Mouse (Mus musculus) neural tube, embryonic 14.5 days (tissue): ENCODE data around the gene Tekt4. TPM values are rescaled to one million over a fixed set of nuclear protein-coding genes. Genes with fewer than 3 reads are reported as not detected.

Source experiments
- ATAC-seq: fragments of 200-750 bp; cut with Nextera tagmentation; 2 replicates; pipeline ENCODE4 v1.8.0; 2017; ENCODE audit warnings: low read depth, mild to moderate bottlenecking, moderate TSS enrichment, moderate library complexity
- H3K27ac ChIP-seq: fragments of 300-500 bp; sonication (generic); 2 replicates; pipeline ENCODE4 v1.5.1; 2014; ENCODE audit warnings: low read depth, mild to moderate bottlenecking, control low read depth, low read length, moderate library complexity, mixed read lengths
- H3K27me3 ChIP-seq: fragments of 300-500 bp; sonication (generic); 2 replicates; pipeline ENCODE4 v1.6.1; 2014; ENCODE audit warnings: low read length; ENCODE audit not compliant: control insufficient read depth, insufficient read depth
- H3K36me3 ChIP-seq: fragments of 300-500 bp; sonication (generic); 2 replicates; pipeline ENCODE4 v1.6.1; 2014; ENCODE audit warnings: low read length, mixed read lengths; ENCODE audit not compliant: control insufficient read depth, insufficient read depth
- H3K4me1 ChIP-seq: fragments of 300-500 bp; sonication (generic); 2 replicates; pipeline ENCODE4 v1.6.1; 2014; ENCODE audit warnings: low read length; ENCODE audit not compliant: control insufficient read depth, insufficient read depth
- H3K4me2 ChIP-seq: fragments of 300-500 bp; sonication (generic); 2 replicates; pipeline ENCODE4 v1.6.1; 2014; ENCODE audit warnings: mild to moderate bottlenecking, low read depth, low read length, control low read depth
- H3K4me3 ChIP-seq: fragments of 300-500 bp; sonication (generic); 2 replicates; pipeline ENCODE4 v1.5.1; 2014; ENCODE audit warnings: low read depth, low read length, control low read depth, mixed read lengths
- H3K9ac ChIP-seq: fragments of 300-500 bp; sonication (generic); replicated peaks from 2 replicates; pipeline ENCODE4 v1.6.1; 2014; ENCODE audit warnings: low read depth, mild to moderate bottlenecking, control low read depth, low read length, mixed read lengths
- H3K9me3 ChIP-seq: fragments of 300-500 bp; sonication (generic); 2 replicates; pipeline ENCODE4 v1.6.1; 2016; ENCODE audit warnings: low read length; ENCODE audit not compliant: control insufficient read depth
- WGBS: fragments of 180-500 bp; shearing (Covaris S2); extraction: QIAGEN DNeasy Blood & Tissue Kit; methylation state at CpG from one replicate; pipeline ENCODE4 v1.1.7; 2014; 5-methylcytosine and 5-hydroxymethylcytosine counted together
- polyA plus RNA-seq: library from polyadenylated mRNA; unstranded; fragments of >200 nt; fragmentation: Nextera tagmentation; extraction: Ambion mirVana; gene quantifications from 2 replicates; pipeline ENCODE4 v1.2.1, GENCODE M21; 2014

Gene Tekt4
- polyA plus RNA-seq, 1 experiment from 2014 or later, result 0.83 TPM

DNA sequence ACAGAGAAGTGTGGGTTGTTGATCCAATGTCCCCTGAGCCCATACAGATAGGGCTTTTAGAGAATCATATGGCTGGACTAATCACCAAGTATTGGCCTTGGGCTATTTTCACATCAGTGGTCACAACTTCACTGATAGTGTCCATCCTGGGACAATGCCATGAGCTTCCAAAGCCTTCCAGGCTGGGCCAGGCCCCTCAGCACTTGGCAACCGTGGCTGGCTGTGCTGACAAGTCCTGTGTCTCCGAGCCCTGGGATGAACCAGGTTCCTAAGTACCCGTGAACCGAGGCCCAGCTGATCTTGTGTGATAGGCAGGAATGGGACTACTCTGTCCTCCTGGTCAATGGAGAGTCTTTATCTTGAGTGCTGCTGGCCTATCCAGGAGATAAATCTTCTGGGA is 9.7 kb downstream of the Tekt4 start:
- H3K27me3 ChIP-seq, result no peaks in the 10 kb centered on the region
- H3K36me3 ChIP-seq, result no peaks in the 10 kb centered on the region
- H3K9ac ChIP-seq, result no peak overlapping the region
- H3K9me3 ChIP-seq, result no peaks in the 10 kb centered on the region
- H3K4me1 ChIP-seq, result peaks cover 7% of the 10 kb centered on the region; the same call in 1 of the 2 replicates
- 87% methylated on average over 4 of the region's 4 CpGs for WGBS
- no peak overlapping the region for H3K4me3 ChIP-seq
- ATAC-seq, result no peak
- no peak overlapping the region for H3K27ac ChIP-seq
- H3K4me2 ChIP-seq, result no peak overlapping the region

- 83% methylated on average over 2 of the region's 2 CpGs for WGBS
- no peaks in the 10 kb centered on the region for H3K36me3 ChIP-seq
- no peaks in the 10 kb centered on the region for H3K9me3 ChIP-seq
- no peak overlapping the region for H3K27ac ChIP-seq
- H3K9ac ChIP-seq, result no peak overlapping the region
- ATAC-seq, result no peak
- no peak overlapping the region for H3K4me2 ChIP-seq
- H3K4me3 ChIP-seq, result no peak overlapping the region
- peaks cover 7% of the 10 kb centered on the region; the same call in 1 of the 2 replicates for H3K4me1 ChIP-seq
- no peaks in the 10 kb centered on the region for H3K27me3 ChIP-seq
Measured at GRCm38 (mm10) chr17:25466257-25466656, 11.8 kb downstream of the Tekt4 start.

- Histone ChIP-seq H3K36me3 (no peaks in the 10 kb centered on the region), H3K9me3 (no peaks in the 10 kb centered on the region), H3K4me2 (no peak overlapping the region), H3K9ac (no peak overlapping the region), H3K27ac (no peak overlapping the region), H3K4me1 (no peaks in the 10 kb centered on the region), H3K27me3 (peaks cover 6% of the 10 kb centered on the region; the same call in 1 of the 2 replicates), H3K4me3 (no peak overlapping the region)
- WGBS, result 76% methylated on average over 6 of the region's 6 CpGs
- ATAC-seq, result no peak
Measured at GRCm38 (mm10) chr17:25467781-25468180, 13.4 kb downstream of the Tekt4 start.

DNA sequence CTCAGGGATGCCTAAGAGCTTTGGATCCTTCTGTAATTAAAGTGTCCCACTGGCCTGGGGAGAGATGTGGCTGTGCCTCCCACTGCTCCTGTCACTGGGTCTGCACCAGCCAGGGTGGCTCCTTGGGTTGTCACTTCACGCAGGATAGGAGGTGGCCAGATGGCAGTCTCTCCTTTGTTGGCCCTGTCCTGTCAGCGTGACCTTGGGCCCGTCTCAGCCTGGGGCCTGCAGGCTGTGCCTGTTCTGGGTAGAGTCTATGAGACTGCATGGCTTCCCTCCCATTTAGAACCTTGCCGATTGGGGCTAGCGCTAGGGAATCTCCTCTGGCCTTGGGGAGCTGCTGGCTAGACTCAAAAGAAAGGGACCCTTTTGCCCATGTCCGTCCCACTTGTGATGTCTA is 13.9 kb downstream of the Tekt4 start:
- Histone ChIP-seq H3K27me3 (peaks cover 6% of the 10 kb centered on the region; the same call in 1 of the 2 replicates), H3K4me3 (no peak overlapping the region), H3K9ac (no peak overlapping the region), H3K9me3 (no peaks in the 10 kb centered on the region), H3K27ac (no peak overlapping the region), H3K4me1 (no peaks in the 10 kb centered on the region), H3K36me3 (no peaks in the 10 kb centered on the region), H3K4me2 (no peak overlapping the region)
- no peak for ATAC-seq
- WGBS, result 71% methylated on average over 6 of the region's 6 CpGs

DNA sequence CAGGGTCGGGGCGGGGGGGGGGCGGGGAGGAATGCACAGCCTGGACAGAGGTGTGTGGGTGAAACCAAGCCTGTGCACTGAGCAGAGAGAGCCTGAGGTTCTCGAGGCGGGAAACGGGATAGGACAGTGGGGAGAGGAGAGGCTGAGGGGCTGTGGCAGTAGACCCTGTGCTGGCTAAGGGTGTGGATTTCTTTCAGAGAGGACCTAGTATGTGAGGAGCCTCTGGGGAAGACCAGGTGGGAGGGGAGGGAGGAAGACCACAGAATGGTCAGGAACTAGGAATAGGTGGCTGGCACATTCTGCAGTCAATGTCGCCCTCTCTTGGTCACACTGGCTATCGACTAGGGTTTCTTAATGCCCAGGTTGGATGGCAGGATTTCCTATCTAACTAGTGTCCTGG is 15.4 kb downstream of the Tekt4 start:
- H3K4me3 ChIP-seq, result no peak overlapping the region
- peak; percentile 58; the same call in 1 of the 2 replicates for ATAC-seq
- H3K27me3 ChIP-seq, result peaks cover 10% of the 10 kb centered on the region; the same call in 1 of the 2 replicates
- no peaks in the 10 kb centered on the region for H3K4me1 ChIP-seq
- no peak overlapping the region for H3K9ac ChIP-seq
- H3K36me3 ChIP-seq, result no peaks in the 10 kb centered on the region
- H3K27ac ChIP-seq, result no peak overlapping the region
- 35% methylated on average over 8 of the region's 8 CpGs for WGBS
- H3K4me2 ChIP-seq, result no peak overlapping the region
- H3K9me3 ChIP-seq, result no peaks in the 10 kb centered on the region

- Histone ChIP-seq H3K27ac (no peak overlapping the region), H3K4me3 (no peak overlapping the region), H3K9me3 (no peaks in the 10 kb centered on the region), H3K9ac (no peak overlapping the region), H3K27me3 (peaks cover 10% of the 10 kb centered on the region; the same call in 1 of the 2 replicates), H3K4me2 (no peak overlapping the region), H3K36me3 (no peaks in the 10 kb centered on the region), H3K4me1 (no peaks in the 10 kb centered on the region)
- ATAC-seq, result no peak
- WGBS, result 36% methylated on average over 8 of the region's 8 CpGs
Measured at GRCm38 (mm10) chr17:25471418-25471817, 17.0 kb downstream of the Tekt4 start.

DNA sequence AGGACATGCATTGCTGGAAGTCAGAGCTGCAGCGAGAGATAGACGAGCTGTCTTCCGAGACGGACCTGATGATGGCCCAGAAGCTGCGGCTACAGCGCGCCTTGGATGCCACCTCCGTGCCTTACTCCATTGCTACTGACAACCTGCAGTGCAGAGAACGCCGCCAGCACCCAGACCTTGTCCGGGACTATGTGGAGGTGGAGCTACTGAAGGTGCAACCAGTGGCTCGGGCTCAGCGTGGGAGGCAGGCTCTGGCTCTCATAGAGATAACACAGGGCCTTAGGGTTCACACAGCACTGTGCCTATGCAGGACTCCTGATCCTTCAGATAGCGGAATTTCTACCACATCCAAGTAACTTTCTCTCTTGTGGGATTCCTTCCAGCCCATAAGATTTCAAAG is 17.6 kb downstream of the Tekt4 start:
- Histone ChIP-seq H3K9ac (no peak overlapping the region), H3K27ac (no peak overlapping the region), H3K36me3 (no peaks in the 10 kb centered on the region), H3K4me3 (no peak overlapping the region), H3K4me2 (no peak overlapping the region), H3K27me3 (peaks cover 10% of the 10 kb centered on the region; the same call in 1 of the 2 replicates), H3K9me3 (no peaks in the 10 kb centered on the region), H3K4me1 (no peaks in the 10 kb centered on the region)
- ATAC-seq, result no peak
- 69% methylated on average over 14 of the region's 14 CpGs for WGBS

- Histone ChIP-seq H3K4me3 (peak overlapping the region; percentile 20; the same call in 1 of the 2 replicates), H3K4me2 (peak overlapping the region; percentile 63), H3K36me3 (no peaks in the 10 kb centered on the region), H3K4me1 (no peaks in the 10 kb centered on the region), H3K27me3 (peaks cover 10% of the 10 kb centered on the region; the same call in 1 of the 2 replicates), H3K9me3 (no peaks in the 10 kb centered on the region), H3K9ac (0 out of 2 replicates have a peak overlapping the region, but pooled peaks have one; percentile 21), H3K27ac (no peak overlapping the region)
- WGBS, result 2% methylated on average over 38 of the region's 38 CpGs
- ATAC-seq, result peak; percentile 44; the same call in 1 of the 2 replicates
Measured at GRCm38 (mm10) chr17:25474330-25475077, 20.1 kb downstream of the Tekt4 start.

GRCm38 (mm10) chr17:25475946-25476744 is 21.7 kb downstream of the Tekt4 start:
- Histone ChIP-seq H3K4me3 (no peak overlapping the region), H3K4me2 (no peak overlapping the region), H3K4me1 (no peaks in the 10 kb centered on the region), H3K9me3 (no peaks in the 10 kb centered on the region), H3K27ac (no peak overlapping the region), H3K36me3 (no peaks in the 10 kb centered on the region), H3K27me3 (peaks cover 10% of the 10 kb centered on the region; the same call in 1 of the 2 replicates), H3K9ac (no peak overlapping the region)
- WGBS, result 38% methylated on average over 19 of the region's 19 CpGs
- no peak for ATAC-seq
